In genomic region chr9:114921352-114922081, GRCm38 (mm10) we compare ENCODE assay signal across 9 mouse cellular contexts. TPM values are rescaled to one million over a fixed set of nuclear protein-coding genes. Genes with fewer than 3 reads are reported as not detected.
A peak's percentile ranks its signal among the peaks of the same experiment; 100 is the strongest.
DNase-seq lines count a peak whose midpoint lies in the region; ATAC-seq lines count a peak whose summit lies in the region.
"Had no signal": no experiment of that assay in that cellular context is flagged by ENCODE, and none has a peak within 500 bp of the region (broad histone marks: within the 10 kb centered on the region; RNA-seq: fewer than 3 reads in every experiment).

No protein-coding gene starts in this region.

- H3K4me3 ChIP-seq in forebrain, embryonic 16.5 days (replicated peaks; ENCODE audit: low read length), result no peak overlapping the region
- H3K4me3 ChIP-seq: heart, embryonic 15.5 days had no signal

- no peak overlapping the region for H3K27ac ChIP-seq in forebrain, embryonic 16.5 days (ENCODE audit: low read length)

- H3K27me3 ChIP-seq in forebrain, embryonic 16.5 days (replicated peaks; ENCODE audit: control insufficient read depth, insufficient read depth, low read length), result no peaks in the 10 kb centered on the region
- H3K27me3 ChIP-seq: heart, embryonic 15.5 days had no signal

- H3K9ac ChIP-seq in forebrain, embryonic 16.5 days (replicated peaks; ENCODE audit: low read depth, low read length), result no peak overlapping the region
- H3K9ac ChIP-seq: heart, embryonic 15.5 days had no signal

- H3K36me3 ChIP-seq in forebrain, embryonic 16.5 days (ENCODE audit: control insufficient read depth, insufficient read depth), result 0 out of 2 replicates have a peak, but pooled peaks cover 3% of the 10 kb centered on the region
- H3K36me3 ChIP-seq: heart, embryonic 15.5 days had no signal

- no peaks in the 10 kb centered on the region for H3K4me1 ChIP-seq in forebrain, embryonic 16.5 days (replicated peaks; ENCODE audit: control insufficient read depth, insufficient read depth, low read length)

- no peak for ATAC-seq in forebrain, embryonic 16.5 days
- no peak for ATAC-seq in monocyte, adult 5-6 weeks (replicated peaks; ENCODE audit: insufficient number of reproducible peaks, low FRiP score, low TSS enrichment, poor library complexity, severe bottlenecking)

- WGBS in forebrain, embryonic 16.5 days, result 61% methylated on average over 2 of the region's 2 CpGs

- peak; percentile 48 for DNase-seq in adrenal gland, adult 2 months
- DNase-seq in adrenal gland, postnatal 4 days (ENCODE audit: low spot score in 2 of 2), result no peak
- peak; percentile 35 for DNase-seq in kidney, adult 9 months
- no peak for DNase-seq in kidney, postnatal 14 days
- peak; percentile 79 for DNase-seq in adipocyte (ENCODE audit: low spot score)
- DNase-seq in heart, postnatal 10 days, result peak; percentile 28 to 32

- no peaks in the 10 kb centered on the region for H3K9me3 ChIP-seq in forebrain, embryonic 16.5 days (ENCODE audit: control insufficient read depth, low read length)
- H3K9me3 ChIP-seq: heart, embryonic 15.5 days had no signal

- intact Hi-C loops in heart, postnatal 10 days (cut with DNase I), result no loop called here

- no peak overlapping the region for H3K4me2 ChIP-seq in forebrain, embryonic 16.5 days (ENCODE audit: low read length)

RNA-seq across cellular contexts. Expression of gene Gpd1l, which starts 12.3 kb away (rescaled TPM):
- 10 to 100 TPM; 30.9 to 33.1 TPM for total RNA-seq in adrenal gland, adult 2 months (2021)
- polyA plus RNA-seq in adrenal gland, adult 2 months (2012; rRNA removed), result 10.8 and 12.4 TPM in 2 replicates
- 10 to 100 TPM; 27.1 to 32.9 TPM for total RNA-seq in adrenal gland, postnatal 4 days (2021)
- total RNA-seq in heart, postnatal 10 days (2021), result 10 to 100 TPM; 40.0 to 40.9 TPM
- polyA plus RNA-seq in forebrain, embryonic 16.5 days (2015; fragmentation: Nextera tagmentation; extraction: Ambion mirVana), result 34.4 and 36.1 TPM in 2 replicates
- 21.8 to 25.5 TPM (median 22.6 TPM) in 3 replicates for total RNA-seq in monocyte, adult 5-6 weeks (2017)

RNA-seq across cellular contexts. Expression of gene Osbpl10, which starts 56.9 kb away (rescaled TPM):
- 1 to 10 TPM; 4.4 to 6.2 TPM for total RNA-seq in adrenal gland, adult 2 months (2021)
- 2.6 and 3.3 TPM in 2 replicates for polyA plus RNA-seq in adrenal gland, adult 2 months (2012; rRNA removed)
- 10 to 100 TPM; 14.9 to 15.5 TPM for total RNA-seq in adrenal gland, postnatal 4 days (2021)
- 1 to 10 TPM; 4.6 TPM for total RNA-seq in heart, postnatal 10 days (2021)
- 1.6 and 2.8 TPM in 2 replicates for polyA plus RNA-seq in forebrain, embryonic 16.5 days (2015; fragmentation: Nextera tagmentation; extraction: Ambion mirVana)
- not detected in 3 replicates for total RNA-seq in monocyte, adult 5-6 weeks (2017)

Comparison
In these comparisons a context has a peak if more than half of its experiments do, and no peak if none do; other contexts are left out.
1. DNase-seq: peak in adrenal gland, adult 2 months (single experiment), kidney, adult 9 months (single experiment), adipocyte (single experiment) and heart, postnatal 10 days (2 of 2); none in adrenal gland, postnatal 4 days (0 of 2) and kidney, postnatal 14 days (single experiment).